Mouse (Mus musculus): ENCODE measurements around the gene Twf2. TPM values are rescaled to one million over a fixed set of nuclear protein-coding genes. Genes with fewer than 3 reads are reported as not detected.
"Not testable (repeated sequence)": the region's sequence is repeated elsewhere in the genome, so short reads cannot be mapped to it uniquely, and the experiment has no call there.

Gene Twf2
- polyA plus RNA-seq, 2 experiments, result 14.9 to 18.7 TPM

DNA sequence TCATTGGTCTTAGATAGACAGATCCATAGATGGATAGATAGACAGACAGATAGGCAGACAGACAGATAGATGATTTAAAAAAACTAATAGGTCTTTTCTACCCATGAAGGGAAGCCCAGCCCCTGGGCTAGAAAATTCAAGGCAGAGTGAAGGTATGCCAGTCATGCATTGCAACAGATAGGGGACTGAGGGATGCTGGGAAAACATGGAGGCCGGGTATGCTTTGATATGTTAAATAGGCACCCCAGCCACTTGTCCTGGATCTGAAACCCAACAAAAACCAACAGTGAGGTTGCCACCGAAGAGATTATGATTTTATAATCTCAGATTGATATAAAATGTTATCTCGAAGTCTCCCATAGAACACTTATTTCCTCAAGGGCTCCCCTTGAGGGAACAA, 35.7 kb upstream of the Twf2 start:
- WGBS (ENCODE audit: insufficient replicate concordance), result 59% methylated on average over 3 of the region's 3 CpGs
- no peak overlapping the region for H3K4me2 ChIP-seq (ENCODE audit: low read depth)
- H3K27me3 ChIP-seq (ENCODE audit: control insufficient read depth, insufficient read depth, low read length), result no peaks in the 10 kb centered on the region
- no peak overlapping the region for H3K9ac ChIP-seq (replicated peaks)
- ATAC-seq (ENCODE audit: insufficient read depth) (no peak), DNase-seq (ENCODE audit: low read depth in 3 of 3, low spot score in 3 of 3) (no peak)
- TF ChIP-seq EP300 (IDR thresholded peaks at IDR 0.05; ENCODE audit: low read depth), result no peak
- no peak for TF ChIP-seq CTCF (IDR thresholded peaks at IDR 0.05; ENCODE audit: low read depth)
- no peaks in the 10 kb centered on the region for H3K9me3 ChIP-seq (ENCODE audit: control insufficient read depth, low read length)
- H3K4me1 ChIP-seq (replicated peaks; ENCODE audit: control insufficient read depth in 2 of 2, insufficient read depth in 2 of 2, low read length in 1 of 2), result peaks cover 7 to 11% of the 10 kb centered on the region in 2 experiments
- no peaks in the 10 kb centered on the region for H3K36me3 ChIP-seq (replicated peaks; ENCODE audit: control insufficient read depth, insufficient read depth, low read depth)
- H3K27ac ChIP-seq, result no peak overlapping the region
- no peak overlapping the region for H3K4me3 ChIP-seq (ENCODE audit: insufficient read depth in 1 of 2, low read depth in 2 of 2, low read length in 2 of 2)

DNA sequence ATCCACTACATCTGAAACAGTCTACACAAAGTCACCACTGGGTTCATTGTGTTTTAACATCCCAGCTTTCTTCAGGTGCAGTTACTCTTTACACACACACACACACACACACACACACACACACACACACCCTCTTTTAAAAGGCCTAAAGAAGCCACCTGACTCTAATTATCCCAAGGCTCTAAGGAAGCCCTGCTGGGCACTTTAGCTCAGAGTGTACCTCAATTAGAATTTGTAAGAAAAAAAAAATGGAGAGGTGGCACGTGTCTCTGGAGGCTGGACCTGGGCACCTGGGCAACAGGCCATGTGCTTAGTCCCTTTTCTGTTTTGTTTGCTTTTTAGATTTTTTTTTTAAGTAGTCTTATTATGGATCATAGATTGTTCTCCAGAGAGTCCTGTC, 35.2 kb upstream of the Twf2 start:
- H3K36me3 ChIP-seq (replicated peaks; ENCODE audit: control insufficient read depth, insufficient read depth, low read depth), result no peaks in the 10 kb centered on the region
- H3K4me3 ChIP-seq (ENCODE audit: insufficient read depth in 1 of 2, low read depth in 2 of 2, low read length in 2 of 2), result no peak overlapping the region
- TF ChIP-seq CTCF (IDR thresholded peaks at IDR 0.05; ENCODE audit: low read depth) (no peak), EP300 (IDR thresholded peaks at IDR 0.05; ENCODE audit: low read depth) (no peak)

DNA sequence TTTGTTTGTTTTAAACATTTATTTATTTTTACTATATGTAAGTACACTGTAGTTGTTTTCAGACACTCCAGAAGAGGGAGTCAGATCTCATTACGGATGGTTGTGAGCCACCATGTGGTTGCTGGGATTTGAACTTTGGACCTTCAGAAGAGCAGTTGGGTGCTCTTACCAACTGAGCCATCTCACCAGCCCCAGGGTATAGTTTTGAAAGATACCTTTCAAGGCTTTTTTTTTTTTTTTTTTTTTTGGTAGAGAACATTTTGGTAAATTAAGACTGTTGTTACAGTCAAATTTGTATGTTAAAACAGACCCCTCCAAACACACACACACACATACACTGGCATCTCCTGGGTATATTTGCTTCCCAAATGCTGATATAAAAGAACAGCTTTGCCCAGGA, 33.9 kb upstream of the Twf2 start:
- H3K4me1 ChIP-seq (replicated peaks; ENCODE audit: control insufficient read depth in 2 of 2, insufficient read depth in 2 of 2, low read length in 1 of 2), result peaks cover 14 to 21% of the 10 kb centered on the region in 2 experiments
- not testable (repeated sequence) for H3K36me3 ChIP-seq (replicated peaks; ENCODE audit: control insufficient read depth, insufficient read depth, low read depth); H3K27ac ChIP-seq; ATAC-seq (ENCODE audit: insufficient read depth); H3K9ac ChIP-seq (replicated peaks); DNase-seq (ENCODE audit: low read depth in 3 of 3, low spot score in 3 of 3); H3K4me2 ChIP-seq (ENCODE audit: low read depth); H3K27me3 ChIP-seq (ENCODE audit: control insufficient read depth, insufficient read depth, low read length); H3K4me3 ChIP-seq (ENCODE audit: insufficient read depth in 1 of 2, low read depth in 2 of 2, low read length in 2 of 2); H3K9me3 ChIP-seq (ENCODE audit: control insufficient read depth, low read length)
- 40% methylated on average over 1 of the region's 1 CpGs for WGBS (ENCODE audit: insufficient replicate concordance)

More for the DNA sequence above, 35.2 kb upstream of the Twf2 start:
- Histone ChIP-seq H3K9me3 (ENCODE audit: control insufficient read depth, low read length) (no peaks in the 10 kb centered on the region), H3K4me1 (replicated peaks; ENCODE audit: control insufficient read depth in 2 of 2, insufficient read depth in 2 of 2, low read length in 1 of 2) (peaks cover 7 to 11% of the 10 kb centered on the region in 2 experiments), H3K4me2 (ENCODE audit: low read depth) (no peak overlapping the region), H3K27me3 (ENCODE audit: control insufficient read depth, insufficient read depth, low read length) (no peaks in the 10 kb centered on the region), H3K27ac (no peak overlapping the region), H3K9ac (replicated peaks) (no peak overlapping the region)
- DNase-seq (ENCODE audit: low read depth in 3 of 3, low spot score in 3 of 3), result no peak
- WGBS (ENCODE audit: insufficient replicate concordance), result 58% methylated on average over 1 of the region's 1 CpGs
- no peak for ATAC-seq (ENCODE audit: insufficient read depth)

DNA sequence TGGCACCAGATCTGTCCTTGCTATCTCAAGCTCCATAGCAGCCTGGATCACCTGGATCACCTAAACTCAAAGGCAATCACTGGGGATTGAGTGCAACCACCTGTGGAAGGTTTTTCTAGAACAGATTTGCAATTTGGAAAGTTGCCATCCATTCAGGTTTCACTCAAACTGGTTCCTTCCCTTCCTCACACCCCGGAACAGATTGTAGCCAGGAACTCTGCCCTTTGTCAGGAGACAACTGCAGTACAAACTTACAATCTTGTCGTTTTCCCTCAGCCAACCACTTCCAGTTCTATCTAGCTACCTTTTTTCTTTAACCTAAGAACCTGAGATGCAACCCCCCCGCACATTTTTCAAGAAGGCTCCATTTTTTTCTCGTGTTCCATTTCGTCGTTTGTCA, 33.0 kb upstream of the Twf2 start:
- H3K9me3 ChIP-seq (ENCODE audit: control insufficient read depth, low read length), result no peaks in the 10 kb centered on the region
- no peaks in the 10 kb centered on the region for H3K27me3 ChIP-seq (ENCODE audit: control insufficient read depth, insufficient read depth, low read length)
- WGBS (ENCODE audit: insufficient replicate concordance), result 46% methylated on average over 6 of the region's 6 CpGs
- H3K4me3 ChIP-seq (ENCODE audit: insufficient read depth in 1 of 2, low read depth in 2 of 2, low read length in 2 of 2), result no peak overlapping the region
- no peak overlapping the region for H3K27ac ChIP-seq
- H3K4me2 ChIP-seq (ENCODE audit: low read depth), result peak overlapping the region; percentile 94
- H3K36me3 ChIP-seq (replicated peaks; ENCODE audit: control insufficient read depth, insufficient read depth, low read depth), result peaks cover 4% of the 10 kb centered on the region
- peaks cover 21% of the 10 kb centered on the region in 2 experiments for H3K4me1 ChIP-seq (replicated peaks; ENCODE audit: control insufficient read depth in 2 of 2, insufficient read depth in 2 of 2, low read length in 1 of 2)
- TF ChIP-seq CTCF (IDR thresholded peaks at IDR 0.05; ENCODE audit: low read depth), result no peak
- no peak for TF ChIP-seq EP300 (IDR thresholded peaks at IDR 0.05; ENCODE audit: low read depth)
- no peak overlapping the region for H3K9ac ChIP-seq (replicated peaks)
- DNase-seq (ENCODE audit: low read depth in 3 of 3, low spot score in 3 of 3), result no peak
- ATAC-seq (ENCODE audit: insufficient read depth), result no peak

DNA sequence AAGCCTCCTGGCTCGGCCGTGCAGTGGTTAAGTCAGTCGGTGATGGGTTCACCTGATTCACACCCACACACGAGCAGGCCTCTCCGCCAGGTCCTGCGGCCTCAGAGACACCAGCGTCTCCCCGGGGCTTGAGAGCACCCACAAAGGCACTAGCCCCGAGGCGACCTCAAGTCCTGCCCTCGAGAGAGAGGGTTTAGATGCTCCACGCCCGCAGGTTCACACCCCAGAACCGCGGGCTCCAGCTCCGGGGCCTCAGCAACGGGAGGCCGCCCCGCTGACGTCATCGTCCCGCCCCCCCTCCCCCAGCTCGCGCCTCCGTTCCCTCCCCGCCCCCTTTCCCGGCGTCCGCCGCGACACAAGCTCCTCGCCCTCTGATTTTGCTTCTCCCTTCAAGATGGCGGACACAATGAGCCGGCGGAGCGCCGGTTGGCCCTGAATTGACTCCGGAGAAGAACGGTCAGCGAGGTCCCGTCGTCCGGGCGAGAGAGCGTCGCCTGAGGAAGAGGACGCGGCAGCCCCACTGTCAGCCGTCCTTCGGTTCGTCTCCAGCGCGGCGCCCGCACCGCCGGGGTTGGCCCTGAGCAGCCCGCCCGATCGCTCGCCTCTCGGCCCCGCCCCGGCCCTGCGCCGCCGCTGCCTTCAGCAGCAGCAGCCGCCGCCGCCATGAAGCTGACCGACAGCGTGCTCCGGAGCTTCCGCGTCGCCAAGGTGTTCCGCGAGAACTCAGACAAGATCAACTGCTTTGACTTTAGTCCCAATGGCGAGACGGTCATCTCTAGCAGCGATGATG, 32.2 kb upstream of the Twf2 start, which contains the start of gene Wdr82:
Wdr82 (plus strand) TSS at position 373 of the 790 bp plus-strand sequence.
- Histone ChIP-seq H3K27me3 (ENCODE audit: control insufficient read depth, insufficient read depth, low read length) (no peaks in the 10 kb centered on the region), H3K4me3 (ENCODE audit: insufficient read depth in 1 of 2, low read depth in 2 of 2, low read length in 2 of 2) (peak within 1 kb of the TSS; percentile 82 to 95), H3K4me1 (replicated peaks; ENCODE audit: control insufficient read depth in 2 of 2, insufficient read depth in 2 of 2, low read length in 1 of 2) (peaks cover 21% of the 10 kb centered on the region in 2 experiments), H3K9ac (replicated peaks) (peak within 1 kb of the TSS; percentile 83), H3K4me2 (ENCODE audit: low read depth) (peak within 1 kb of the TSS; percentile 94), H3K27ac (peak within 1 kb of the TSS; percentile 71), H3K36me3 (replicated peaks; ENCODE audit: control insufficient read depth, insufficient read depth, low read depth) (peaks cover 4% of the 10 kb centered on the region), H3K9me3 (ENCODE audit: control insufficient read depth, low read length) (no peaks in the 10 kb centered on the region)
- DNase-seq (ENCODE audit: low read depth in 3 of 3, low spot score in 3 of 3), result peak; percentile 85 to 87 (median 87)
- no peak for TF ChIP-seq EP300 (IDR thresholded peaks at IDR 0.05; ENCODE audit: low read depth)
- no peak for TF ChIP-seq CTCF (IDR thresholded peaks at IDR 0.05; ENCODE audit: low read depth)
- ATAC-seq (ENCODE audit: insufficient read depth), result peak; percentile 94
- under 1% methylated on average over 81 of the region's 81 CpGs for WGBS (ENCODE audit: insufficient replicate concordance)
